Mouse (Mus musculus): ENCODE data around the gene Bcan.
A peak's percentile ranks its signal among the peaks of the same experiment; 100 is the strongest.

Gene Bcan

DNA sequence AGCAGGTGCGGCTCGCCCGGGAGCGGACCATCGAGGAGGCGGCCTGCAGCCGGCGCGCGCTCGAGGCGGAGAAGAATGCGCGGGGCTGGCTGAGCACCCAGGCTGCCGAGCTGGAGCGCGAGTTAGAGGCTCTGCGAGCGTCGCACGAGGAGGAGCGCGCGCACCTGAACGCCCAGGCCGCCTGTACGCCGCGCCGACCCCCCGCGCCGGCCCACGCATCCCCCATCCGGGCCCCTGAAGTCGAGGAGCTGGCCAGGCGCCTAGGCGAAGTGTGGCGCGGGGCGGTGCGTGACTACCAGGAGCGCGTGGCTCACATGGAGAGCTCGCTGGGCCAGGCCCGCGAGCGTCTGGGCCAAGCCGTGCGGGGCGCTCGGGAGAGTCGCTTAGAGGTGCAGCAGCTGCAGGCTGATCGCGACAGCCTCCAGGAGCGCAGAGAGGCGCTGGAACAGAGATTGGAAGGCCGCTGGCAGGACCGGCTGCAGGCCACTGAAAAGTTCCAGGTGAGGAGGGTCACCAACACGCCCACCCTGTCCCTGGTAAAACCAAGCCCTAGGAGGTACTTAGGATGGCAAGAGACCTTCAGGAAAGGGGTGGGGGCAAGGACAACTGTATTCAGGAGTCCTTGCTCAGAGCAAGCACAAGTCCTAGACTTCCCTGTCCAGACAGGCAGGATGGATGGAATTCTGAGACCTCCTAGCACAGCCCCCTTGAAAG is 28.4 kb downstream of the Bcan start:
- no peak for DNase-seq

DNA sequence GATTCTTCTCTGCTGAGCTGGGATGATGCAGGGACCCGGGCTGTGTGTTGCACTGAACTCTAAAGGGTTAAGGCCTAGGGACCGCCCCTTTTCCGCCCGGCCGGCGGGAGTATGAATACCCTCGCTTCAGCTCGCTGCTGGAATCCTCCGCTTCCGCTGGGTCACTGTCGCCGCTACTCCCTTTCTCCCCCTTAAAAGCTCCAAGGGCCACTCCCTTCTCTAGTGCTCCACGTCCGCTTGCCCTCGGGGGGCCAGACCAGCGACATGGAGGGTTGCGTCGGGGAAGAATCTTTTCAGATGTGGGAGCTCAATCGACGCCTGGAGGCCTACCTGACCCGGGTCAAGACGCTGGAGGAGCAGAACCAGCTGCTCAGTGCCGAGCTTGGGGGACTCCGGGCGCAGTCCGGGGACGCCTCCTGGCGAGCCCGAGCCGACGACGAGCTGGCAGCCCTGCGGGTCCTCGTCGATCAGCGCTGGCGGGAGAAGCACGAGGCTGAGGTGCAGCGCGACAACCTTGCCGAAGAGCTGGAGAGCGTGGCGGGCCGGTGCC is 29.0 kb downstream of the Bcan start, which contains the start of gene Nes:
Nes (plus strand) TSS at position 140 of the 550 bp plus-strand sequence.
- DNase-seq, result peak; percentile 87 to 90

DNA sequence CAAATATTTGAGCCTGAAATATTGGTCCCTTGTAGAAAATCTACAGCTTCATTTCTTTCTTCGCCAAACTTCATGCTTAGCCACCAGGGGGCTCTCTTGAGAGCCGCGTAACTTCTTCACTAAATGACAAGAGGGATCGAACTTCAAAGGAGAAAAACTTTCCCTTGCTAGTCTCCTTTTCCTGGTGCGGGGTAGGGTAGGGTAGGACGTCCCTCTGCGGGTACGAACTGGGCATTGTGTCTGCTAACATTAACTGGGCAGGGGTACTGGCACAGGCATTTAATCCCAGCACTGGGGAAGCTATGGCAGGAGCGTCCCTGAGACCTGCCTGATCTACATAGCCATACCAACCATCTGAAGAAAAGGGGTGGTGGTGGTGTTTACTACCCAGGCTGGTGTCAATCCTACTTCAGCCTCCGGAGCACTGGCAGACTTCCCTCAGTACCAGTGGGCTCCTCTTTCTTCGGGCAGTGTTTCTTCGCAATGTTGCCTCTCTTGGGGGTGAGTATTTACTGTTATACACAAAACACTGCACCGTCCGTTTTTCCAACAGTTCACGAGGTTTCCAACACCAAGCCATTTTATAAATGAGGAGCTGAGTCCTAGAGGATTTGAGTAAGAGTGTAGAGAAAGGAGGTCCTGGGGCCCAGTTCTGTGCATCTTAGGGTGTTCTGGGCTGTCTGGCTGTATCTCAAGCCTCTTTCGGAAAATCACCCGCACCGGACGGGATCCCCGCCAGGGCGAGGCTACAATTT is 29.7 kb downstream of the Bcan start:
- peak; percentile 39 to 74 for DNase-seq

DNA sequence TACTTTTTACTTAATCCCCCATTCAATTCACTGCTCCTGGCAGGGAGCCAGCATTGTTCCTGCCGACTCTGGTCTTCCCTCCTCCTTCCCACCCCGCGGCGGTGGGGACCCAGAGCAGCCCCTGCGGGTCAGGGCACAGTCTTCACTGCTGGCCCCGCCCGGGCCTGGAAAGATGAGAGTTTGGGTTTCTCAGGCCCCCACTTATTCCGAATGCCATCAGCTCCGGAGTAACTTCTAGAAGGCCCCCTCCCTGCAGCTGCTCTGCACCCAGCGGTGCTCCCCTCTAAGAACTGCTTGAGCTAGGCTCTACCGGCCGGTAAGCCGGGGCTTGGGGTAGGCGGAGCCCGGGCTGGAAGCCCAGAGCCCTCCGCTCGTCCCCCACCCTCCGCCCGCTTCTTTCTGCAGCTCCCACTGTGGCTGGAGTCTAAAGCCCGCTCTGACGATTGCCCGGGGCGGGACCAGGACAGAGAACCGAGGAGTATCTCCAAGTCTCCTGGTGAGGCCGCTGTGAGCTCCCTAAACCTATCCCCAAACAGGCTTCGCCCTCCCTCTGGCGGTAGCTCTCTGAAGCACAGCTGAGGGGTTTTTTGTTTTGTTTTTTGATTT is 39.3 kb downstream of the Bcan start:
- peak; percentile 92 to 96 for DNase-seq

DNA sequence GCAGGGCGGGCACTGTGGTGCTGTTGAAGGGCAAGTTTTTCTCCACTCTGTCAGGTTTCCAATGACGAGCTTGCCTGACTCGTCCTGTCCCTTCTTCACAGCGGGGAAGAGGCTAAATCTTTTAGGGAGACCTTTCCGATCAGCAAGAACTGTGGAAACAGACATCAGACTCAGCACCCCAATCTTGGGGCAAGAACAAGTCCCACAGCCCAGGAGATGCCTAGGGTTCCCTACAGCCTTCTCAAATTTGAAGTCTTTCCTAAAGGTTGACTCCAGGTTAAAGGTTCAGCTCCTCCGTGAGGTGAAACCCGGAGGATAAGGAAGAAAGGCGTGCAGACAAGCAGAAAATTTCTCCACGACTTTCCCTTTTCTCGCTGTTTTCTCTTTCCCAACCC is 39.8 kb downstream of the Bcan start:
- no peak for DNase-seq

DNA sequence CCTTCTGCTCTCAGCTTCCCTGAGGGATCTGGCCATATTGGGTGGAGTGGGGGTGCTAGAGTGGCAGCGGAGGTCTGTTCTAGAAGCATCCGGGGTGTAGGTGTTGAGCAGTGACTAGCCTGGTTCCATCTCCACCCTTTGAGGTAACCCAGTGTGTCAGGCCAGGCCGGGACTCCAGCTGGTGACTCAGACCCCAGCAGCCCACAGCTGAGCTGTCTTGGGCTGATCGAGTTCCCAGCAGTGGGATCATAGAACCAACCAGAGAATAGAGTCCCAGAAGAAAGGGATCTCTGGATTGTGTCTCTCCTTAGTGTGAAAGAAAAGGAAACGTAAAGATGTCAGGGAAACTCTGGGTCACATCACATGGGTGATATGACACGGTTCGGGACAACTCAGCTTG is 40.7 kb downstream of the Bcan start:
- DNase-seq, result no peak

DNA sequence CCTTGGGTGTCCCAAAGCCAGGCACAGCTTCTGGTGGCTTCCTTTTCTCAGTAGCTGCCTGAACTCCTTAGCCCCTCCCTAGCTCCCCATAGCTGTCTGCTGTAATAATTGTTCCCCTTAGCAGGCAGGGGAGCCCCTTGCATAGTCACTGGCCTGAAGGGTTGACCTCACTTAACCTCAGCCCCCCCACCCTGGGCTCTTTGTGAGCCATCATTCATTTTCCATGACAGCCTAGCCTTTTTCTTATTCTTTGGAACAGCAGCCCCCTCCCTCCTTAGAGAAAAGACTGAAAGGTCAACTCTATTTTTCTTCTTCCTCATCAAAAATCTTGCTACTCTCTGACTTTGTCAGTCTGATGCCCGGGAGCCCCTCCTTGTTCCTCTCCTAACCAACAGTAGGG is 41.1 kb downstream of the Bcan start:
- DNase-seq, result no peak

DNA sequence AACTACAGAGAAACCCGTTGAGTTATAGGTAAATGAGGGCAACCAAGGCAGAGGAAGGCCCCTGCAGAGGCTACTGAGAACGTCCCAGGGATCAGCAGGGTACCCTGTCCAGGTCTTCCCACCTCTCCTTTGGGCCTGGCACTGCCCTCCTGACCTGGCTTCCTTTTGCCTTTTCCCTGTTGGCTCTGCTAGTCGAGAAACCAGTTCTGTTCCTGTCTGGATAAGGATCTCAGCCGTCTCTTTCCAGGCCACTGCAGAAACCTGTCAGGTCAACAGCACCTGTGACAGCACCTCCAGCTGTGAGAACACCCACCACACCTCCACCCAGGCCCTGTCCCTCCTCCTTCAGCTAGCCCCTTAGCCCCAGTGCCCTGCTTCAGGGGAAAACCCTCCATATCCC is 41.6 kb downstream of the Bcan start:
- no peak for DNase-seq

DNA sequence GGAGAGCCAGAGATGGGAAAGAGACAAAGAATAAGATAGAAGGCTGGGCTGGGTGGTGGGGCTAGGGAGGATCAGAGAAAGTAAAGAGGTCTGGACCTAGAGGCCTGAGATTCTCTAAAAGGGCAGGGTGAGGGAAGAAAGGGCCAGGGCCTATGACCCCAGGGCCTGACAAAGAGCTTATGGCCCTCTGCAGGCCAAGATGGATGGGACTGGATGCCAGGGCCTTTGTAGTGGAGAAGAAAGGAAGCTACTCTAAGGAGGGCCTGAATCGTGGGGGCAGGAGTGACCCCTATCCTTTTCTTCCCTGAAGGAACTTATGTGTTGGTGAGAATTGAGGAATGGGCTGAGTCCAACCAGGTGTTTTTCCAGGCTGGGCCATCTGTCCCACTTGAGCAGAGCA is 42.0 kb downstream of the Bcan start:
- DNase-seq, result no peak

DNA sequence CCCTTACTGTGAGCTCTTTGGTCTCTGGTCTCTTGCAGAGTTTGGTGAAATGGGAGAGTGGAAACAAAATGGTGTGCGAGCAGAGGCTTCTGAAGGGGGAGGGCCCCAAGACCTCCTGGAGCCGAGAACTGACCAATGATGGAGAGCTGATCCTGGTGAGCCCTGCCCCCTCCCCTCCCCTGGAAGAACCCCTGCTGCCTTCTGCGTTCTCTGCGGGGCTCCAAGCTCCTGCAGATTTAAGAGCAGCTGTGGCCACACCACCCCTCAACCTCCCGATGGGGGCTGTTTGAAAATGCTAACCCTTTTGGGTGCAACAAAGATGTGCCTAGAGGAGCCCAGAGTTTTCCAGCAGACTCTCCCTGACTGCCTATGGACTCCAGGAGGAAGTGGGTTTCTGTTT is 47.6 kb downstream of the Bcan start:
- DNase-seq, result peak; percentile 47 to 70

DNA sequence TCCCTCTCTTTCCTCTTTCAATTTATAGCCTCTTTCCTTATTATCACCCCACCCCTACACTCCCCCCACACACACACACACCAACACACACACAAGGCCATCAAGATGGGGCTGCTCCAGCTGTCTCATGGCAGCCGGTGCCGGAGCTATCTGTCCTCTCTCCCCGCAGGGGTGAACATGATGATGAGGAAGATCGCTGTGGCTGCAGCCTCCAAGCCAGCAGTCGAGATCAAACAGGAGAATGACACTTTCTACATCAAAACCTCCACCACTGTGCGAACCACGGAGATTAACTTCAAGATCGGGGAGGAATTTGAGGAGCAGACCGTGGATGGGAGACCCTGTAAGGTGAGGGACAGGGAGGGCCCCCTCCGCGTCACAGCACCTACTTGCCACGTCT is 48.1 kb downstream of the Bcan start:
- no peak for DNase-seq

DNA sequence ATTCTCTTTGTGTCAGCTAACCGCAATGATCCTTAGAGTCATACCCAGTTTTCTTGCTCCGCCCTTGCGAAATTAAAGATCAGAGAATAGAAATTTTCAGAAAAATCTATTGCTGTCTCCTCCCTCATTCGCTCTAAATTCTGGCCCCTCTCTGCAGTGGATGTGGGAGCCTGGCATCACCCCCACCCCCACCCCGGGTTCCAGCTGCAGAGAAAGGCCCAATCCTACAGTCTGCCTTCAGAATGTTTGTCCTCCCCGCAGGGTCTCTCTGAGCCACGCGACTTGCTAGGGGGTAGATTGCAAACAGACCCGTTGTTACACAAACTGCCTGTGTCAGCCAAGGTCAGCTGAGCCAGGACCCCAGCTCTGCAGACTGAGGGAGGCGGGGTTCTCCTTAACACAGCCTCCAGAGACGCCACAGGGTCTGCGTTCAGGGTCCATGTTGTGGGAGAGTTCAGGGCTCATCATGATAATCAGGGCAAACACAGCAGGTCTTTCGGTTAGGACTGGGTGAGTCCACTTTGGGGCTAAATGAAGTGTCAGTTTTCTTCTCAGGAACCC is 50.0 kb downstream of the Bcan start:
- no peak for DNase-seq

DNA sequence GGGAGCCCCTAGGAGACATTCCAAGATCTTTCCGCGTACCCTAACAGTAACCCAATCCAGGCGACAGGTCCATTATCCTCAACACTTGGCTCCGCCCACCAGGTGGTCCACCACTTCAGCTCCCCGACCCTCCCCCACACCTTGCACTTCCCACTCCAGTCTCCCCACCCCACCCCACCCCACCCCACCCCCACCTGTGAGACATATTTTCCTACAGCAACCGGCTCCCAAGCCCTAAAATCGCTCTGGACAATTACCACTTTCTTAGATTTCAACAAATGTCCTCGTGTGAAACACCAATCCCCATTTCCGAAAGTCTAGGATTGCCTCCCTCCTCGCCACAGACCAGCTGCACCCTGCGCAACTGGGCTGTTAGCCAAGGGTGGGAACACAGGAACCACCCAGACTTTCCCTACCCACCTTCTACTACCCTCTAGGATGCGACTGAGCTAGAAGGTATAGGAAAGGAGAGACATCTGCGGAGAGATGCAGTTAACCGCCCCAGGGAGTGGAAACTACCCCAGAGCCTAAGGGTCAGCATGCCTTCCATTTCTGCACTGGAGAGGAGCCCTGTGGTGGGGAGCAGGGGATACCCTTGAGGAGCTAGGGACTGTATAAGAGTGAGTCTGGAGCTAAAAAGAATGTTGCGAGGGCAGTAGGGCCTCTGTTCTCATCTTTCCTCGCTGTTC is 50.6 kb downstream of the Bcan start:
- no peak for DNase-seq

DNA sequence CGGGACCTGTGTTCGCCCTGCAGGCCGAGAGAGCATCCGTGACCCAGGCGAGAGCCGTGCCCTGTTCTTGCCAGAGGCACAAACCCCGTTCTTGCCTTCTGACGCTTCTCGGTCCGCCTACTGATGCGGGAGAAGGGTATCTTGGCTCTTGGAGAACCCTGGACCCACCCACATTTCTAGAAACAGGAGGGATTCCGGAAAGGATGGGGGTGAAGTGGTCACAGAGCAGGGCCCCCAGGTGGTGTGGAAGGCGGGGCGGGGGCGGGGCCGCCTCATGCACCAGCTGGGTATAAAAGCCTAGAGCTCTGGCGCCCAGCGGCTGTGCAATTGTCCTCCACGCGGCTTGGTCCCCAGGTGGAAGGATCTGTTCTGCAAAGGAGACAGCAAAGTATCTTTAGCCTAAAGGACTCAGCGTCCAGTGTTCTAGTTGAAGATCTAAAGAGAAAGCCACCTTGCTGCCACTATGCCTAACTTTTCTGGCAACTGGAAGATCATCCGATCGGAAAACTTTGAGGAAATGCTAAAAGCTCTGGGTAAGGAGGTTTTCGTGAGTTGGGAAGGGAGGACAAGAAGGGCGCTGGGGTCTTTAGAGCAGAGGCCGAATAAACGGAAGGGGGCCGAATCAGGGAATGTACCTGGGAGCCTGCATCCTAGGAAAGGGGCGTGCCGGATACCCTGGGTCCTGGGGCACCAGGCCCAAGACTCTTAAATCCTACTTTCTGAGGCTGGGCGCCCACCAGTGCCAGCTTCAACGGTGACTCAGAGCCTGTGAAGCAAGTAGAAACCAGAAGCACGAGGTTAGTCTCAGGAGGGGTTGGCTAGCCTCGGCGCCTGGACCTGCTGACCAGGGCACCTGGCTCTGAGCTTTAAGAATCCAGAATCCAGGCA is 51.4 kb downstream of the Bcan start, which contains the start of gene Crabp2:
Crabp2 (plus strand) TSS at position 289 of the 888 bp plus-strand sequence.
- DNase-seq, result peak in 1 of 2 experiments; percentile 27

DNA sequence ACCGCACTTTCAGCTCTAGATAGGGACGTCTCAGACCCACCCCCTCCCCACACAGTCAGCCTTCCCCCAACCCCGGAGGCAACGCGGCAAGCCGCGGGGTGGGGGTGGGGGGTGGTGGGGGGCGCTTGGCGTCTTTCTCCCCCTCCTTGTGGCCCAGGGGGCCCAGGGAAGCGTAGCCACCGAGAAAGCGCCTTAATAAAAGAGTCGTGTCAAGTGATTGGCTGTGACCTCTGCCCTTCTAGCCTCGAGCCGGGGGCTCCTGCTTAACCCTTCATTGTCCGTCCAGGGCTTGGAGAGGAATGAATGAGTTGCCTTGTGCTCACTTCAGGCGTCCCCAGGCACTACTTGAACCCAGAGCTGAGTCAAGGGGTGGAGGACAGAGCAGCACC is 52.2 kb downstream of the Bcan start:
- no peak for DNase-seq

DNA sequence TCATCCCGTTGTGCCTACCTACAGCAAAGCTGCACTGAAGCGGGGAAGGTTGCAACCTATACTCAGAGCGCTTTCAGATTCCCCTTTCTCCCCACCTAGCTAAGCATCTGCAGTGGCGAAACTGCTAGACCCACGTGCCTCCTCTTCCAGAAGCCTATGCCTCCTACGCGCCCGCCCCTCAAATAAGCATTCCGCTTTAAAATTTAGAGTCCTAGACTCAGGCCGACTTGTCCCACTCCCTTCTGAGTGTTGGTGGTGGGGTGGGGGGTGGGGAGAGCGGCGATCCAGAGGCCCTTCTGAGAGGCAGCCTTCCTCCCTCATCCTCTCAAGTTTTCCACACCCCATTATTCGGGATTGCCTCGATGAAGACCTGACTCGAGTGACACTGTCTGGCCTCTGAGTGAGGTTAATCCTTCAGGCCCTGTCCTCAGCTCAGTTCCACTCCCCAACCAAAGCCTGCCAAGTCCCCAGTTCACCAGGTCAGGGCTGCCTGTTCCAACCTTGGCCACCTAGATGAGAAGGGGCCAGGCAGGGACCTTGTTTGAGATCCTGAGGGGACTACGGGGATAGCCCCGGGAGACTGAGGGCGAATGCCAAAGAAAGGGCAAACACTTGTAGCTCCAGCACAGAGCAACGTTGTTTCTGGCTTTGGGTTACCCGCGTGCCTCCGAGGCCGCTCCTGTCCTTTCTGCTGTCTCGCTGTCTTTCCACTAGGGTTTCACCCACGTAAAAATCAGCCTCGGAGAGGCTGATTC is 52.8 kb downstream of the Bcan start:
- DNase-seq, result peak in 1 of 2 experiments; percentile 26

DNA sequence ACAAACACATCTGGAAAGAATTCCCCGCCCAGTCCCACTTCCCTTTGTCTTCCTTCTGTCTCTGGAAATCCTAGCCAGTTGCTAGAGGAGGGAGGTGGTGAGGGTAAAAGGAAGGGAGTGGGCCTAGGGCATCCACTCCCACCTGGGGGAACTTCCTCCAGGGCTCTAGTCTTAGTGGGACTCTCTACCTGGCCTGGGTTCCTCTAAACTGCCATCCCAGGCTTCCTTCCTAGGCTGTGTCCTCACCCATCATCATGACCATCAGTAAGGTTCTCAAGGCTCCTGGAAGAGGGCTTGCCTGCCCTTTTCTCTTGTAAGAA is 53.5 kb downstream of the Bcan start:
- DNase-seq, result no peak

DNA sequence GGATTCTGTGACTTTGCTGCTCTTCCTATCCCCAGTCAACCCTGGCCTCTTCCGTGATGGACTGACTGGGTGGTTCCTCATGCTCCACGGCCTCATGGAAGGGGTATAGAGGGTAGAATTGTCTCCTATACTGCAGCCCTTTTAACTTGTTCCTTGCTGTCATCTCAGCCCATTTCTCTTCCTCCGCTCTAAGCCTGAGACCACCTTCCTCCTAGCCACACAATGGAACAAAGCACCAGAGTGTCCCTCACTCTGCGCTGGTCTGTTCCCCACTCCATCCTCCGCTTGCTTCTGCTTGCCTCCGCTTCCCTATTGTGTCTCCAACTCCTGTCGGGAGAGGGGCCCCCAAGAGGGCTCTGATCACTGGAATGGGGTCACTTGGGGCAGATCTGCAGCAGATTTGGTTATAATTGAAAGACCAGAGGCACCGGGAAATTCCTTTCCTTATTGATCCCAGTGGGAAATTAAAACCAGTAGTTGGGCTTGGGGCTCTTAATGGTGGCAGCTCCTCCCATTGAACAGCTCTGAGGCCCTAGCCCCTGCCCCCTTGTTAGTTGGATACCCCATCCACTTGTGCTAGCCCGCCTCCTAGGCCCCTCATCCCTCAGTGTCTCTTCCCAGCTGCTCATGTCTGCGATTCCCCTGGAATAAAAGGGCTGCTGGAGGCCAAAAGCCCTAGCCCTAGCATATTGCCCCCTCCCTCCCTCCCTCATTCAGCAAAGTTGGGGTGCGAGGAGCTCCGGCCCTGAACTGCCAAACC is 54.1 kb downstream of the Bcan start:
- no peak for DNase-seq

DNA sequence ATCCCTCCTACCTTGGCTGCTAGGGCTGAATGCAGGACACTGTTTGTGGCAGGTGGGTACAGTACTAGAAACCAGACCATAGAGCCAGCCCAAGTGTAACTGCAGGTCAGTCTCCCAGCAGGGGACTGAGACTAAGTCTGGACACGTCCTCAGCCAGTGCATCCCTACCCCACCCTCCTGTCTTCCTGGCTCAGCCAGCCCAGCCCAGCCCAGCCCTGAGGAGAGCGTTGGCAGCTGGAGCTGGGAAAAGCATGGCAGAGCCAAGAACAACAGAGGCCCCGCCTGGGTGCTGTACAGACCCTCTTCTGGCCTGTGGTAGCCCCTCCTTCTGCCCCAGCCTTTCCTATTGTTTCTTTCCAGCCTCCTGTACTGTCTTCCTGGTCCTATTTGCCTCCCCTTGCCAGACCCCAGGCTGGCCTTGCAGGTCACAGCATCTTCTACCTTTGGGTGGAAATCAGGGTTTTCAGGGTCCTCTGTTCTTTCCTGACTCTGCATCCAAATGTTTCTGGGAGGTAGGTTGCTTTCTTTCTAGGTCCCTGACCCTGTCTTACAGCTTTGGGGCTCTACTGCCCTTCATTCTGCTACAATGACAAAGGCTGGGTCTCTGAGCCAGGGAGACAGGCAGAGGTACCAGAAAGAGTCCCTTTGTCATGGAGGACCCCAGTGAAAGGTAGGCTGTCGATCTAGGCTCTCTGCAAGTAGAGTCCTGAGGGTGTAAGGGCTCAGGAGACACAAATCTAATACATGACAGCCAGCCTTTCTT is 55.0 kb downstream of the Bcan start:
- DNase-seq, result peak in 1 of 2 experiments; percentile 31
